Comparison of ENCODE assay signal across 8 mouse cellular contexts in the genomic region with DNA sequence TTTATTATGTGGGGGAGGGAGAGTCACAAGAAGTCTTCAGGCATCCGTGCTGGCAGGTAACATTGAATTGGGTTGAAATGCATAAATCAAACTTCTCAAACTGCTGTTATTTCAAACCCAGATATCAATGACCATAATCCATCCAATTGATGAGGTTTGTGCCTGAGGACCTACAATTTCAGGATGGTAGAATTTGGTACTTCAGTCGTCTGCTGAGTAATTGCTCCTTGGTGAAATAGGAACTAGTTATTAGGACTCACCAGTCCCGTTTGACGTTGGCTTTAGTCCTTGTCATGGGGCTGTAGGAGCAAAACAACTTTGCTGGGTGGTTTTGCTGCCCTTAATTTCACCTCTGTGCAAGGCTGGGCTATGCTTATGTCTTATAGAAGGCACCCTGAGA. TPM values are rescaled to one million over a fixed set of nuclear protein-coding genes. Genes with fewer than 3 reads are reported as not detected.
DNase-seq lines count a peak whose midpoint lies in the region; ATAC-seq and TF ChIP-seq lines count a peak whose summit lies in the region.

No protein-coding gene starts in this region.

- 28% methylated on average over 4 of the region's 4 CpGs for WGBS in lung, postnatal 0 days
- 18% methylated on average over 4 of the region's 4 CpGs for WGBS in limb, embryonic 13.5 days
- WGBS in stomach, embryonic 15.5 days = 19% methylated on average over 4 of the region's 4 CpGs

- no peak for TF ChIP-seq EP300 in lung, postnatal 0 days (IDR thresholded peaks at IDR 0.05)

- no peaks in the 10 kb centered on the region for H3K27me3 ChIP-seq in lung, postnatal 0 days (replicated peaks; ENCODE audit: insufficient read depth, low read length)
- H3K27me3 ChIP-seq in limb, embryonic 13.5 days = no peaks in the 10 kb centered on the region
- no peaks in the 10 kb centered on the region for H3K27me3 ChIP-seq in stomach, embryonic 15.5 days (replicated peaks)

- no peaks in the 10 kb centered on the region for H3K36me3 ChIP-seq in lung, postnatal 0 days (ENCODE audit: insufficient read depth, low read length)
- no peaks in the 10 kb centered on the region for H3K36me3 ChIP-seq in limb, embryonic 13.5 days
- no peaks in the 10 kb centered on the region for H3K36me3 ChIP-seq in stomach, embryonic 15.5 days

- H3K4me3 ChIP-seq in lung, postnatal 0 days (ENCODE audit: low read depth, low read length) = no peak overlapping the region
- peak overlapping the region; percentile 65 for H3K4me3 ChIP-seq in limb, embryonic 13.5 days
- H3K4me3 ChIP-seq in stomach, embryonic 15.5 days (replicated peaks) = peak overlapping the region; percentile 66

- TF ChIP-seq CTCF in lung, postnatal 0 days (IDR thresholded peaks at IDR 0.05) = no peak

- H3K4me2 ChIP-seq in lung, postnatal 0 days (replicated peaks; ENCODE audit: low read depth, low read length) = peak overlapping the region; percentile 92; the same call in 1 of the 2 replicates
- peak overlapping the region; percentile 86 for H3K4me2 ChIP-seq in limb, embryonic 13.5 days (replicated peaks)
- peak overlapping the region; percentile 89 for H3K4me2 ChIP-seq in stomach, embryonic 15.5 days

- H3K4me1 ChIP-seq in lung, postnatal 0 days (ENCODE audit: insufficient read depth, low read depth, low read length) = peaks cover 4% of the 10 kb centered on the region; the same call in 1 of the 2 replicates
- 0 out of 2 replicates have a peak, but pooled peaks cover 4% of the 10 kb centered on the region for H3K4me1 ChIP-seq in limb, embryonic 13.5 days
- peaks cover 4% of the 10 kb centered on the region; the same call in 1 of the 2 replicates for H3K4me1 ChIP-seq in stomach, embryonic 15.5 days

- H3K9me3 ChIP-seq in lung, postnatal 0 days (ENCODE audit: low read length) = no peaks in the 10 kb centered on the region
- H3K9me3 ChIP-seq in limb, embryonic 13.5 days = no peaks in the 10 kb centered on the region
- H3K9me3 ChIP-seq in stomach, embryonic 15.5 days = no peaks in the 10 kb centered on the region

- H3K27ac ChIP-seq in lung, postnatal 0 days (ENCODE audit: low read length) = no peak overlapping the region
- H3K27ac ChIP-seq in limb, embryonic 13.5 days = no peak overlapping the region
- H3K27ac ChIP-seq in stomach, embryonic 15.5 days = no peak overlapping the region

- peak; percentile 27 for DNase-seq in cerebellum, adult 8-10 months
- DNase-seq in cerebellum, adult 9-11 months = no peak
- DNase-seq in lung, postnatal 0 days (ENCODE audit: low spot score) = no peak
- no peak for DNase-seq in lung, postnatal 10 days
- no peak for DNase-seq in testis, postnatal 10 days (ENCODE audit: low spot score)
- DNase-seq in ovary, adult 18-20 months (ENCODE audit: low spot score) = no peak

- no peak for ATAC-seq in lung, postnatal 0 days
- ATAC-seq in limb, embryonic 13.5 days (ENCODE audit: low FRiP score, low read depth) = no peak
- ATAC-seq in stomach, embryonic 15.5 days (ENCODE audit: insufficient read depth, low FRiP score, low read depth) = no peak

- H3K9ac ChIP-seq in lung, postnatal 0 days (replicated peaks; ENCODE audit: low read depth) = no peak overlapping the region
- H3K9ac ChIP-seq in limb, embryonic 13.5 days = peak overlapping the region; percentile 69; the same call in 1 of the 2 replicates
- H3K9ac ChIP-seq in stomach, embryonic 15.5 days = no peak overlapping the region

RNA-seq across cellular contexts. Expression of gene Bicd1, which starts 1.2 kb away (rescaled TPM):
- polyA plus RNA-seq in lung, postnatal 0 days (2015; fragmentation: Nextera tagmentation; extraction: Ambion mirVana) = 2.2 and 2.4 TPM in 2 replicates
- 5.7 and 6.1 TPM in 2 replicates for polyA plus RNA-seq in limb, embryonic 13.5 days (2015; fragmentation: Nextera tagmentation; extraction: Ambion mirVana)
- 11.9 and 12.9 TPM in 2 replicates for polyA plus RNA-seq in stomach, embryonic 15.5 days (2015; fragmentation: Nextera tagmentation; extraction: Ambion mirVana)
